8 mouse cellular contexts compared by ENCODE assay signal in the genomic region with DNA sequence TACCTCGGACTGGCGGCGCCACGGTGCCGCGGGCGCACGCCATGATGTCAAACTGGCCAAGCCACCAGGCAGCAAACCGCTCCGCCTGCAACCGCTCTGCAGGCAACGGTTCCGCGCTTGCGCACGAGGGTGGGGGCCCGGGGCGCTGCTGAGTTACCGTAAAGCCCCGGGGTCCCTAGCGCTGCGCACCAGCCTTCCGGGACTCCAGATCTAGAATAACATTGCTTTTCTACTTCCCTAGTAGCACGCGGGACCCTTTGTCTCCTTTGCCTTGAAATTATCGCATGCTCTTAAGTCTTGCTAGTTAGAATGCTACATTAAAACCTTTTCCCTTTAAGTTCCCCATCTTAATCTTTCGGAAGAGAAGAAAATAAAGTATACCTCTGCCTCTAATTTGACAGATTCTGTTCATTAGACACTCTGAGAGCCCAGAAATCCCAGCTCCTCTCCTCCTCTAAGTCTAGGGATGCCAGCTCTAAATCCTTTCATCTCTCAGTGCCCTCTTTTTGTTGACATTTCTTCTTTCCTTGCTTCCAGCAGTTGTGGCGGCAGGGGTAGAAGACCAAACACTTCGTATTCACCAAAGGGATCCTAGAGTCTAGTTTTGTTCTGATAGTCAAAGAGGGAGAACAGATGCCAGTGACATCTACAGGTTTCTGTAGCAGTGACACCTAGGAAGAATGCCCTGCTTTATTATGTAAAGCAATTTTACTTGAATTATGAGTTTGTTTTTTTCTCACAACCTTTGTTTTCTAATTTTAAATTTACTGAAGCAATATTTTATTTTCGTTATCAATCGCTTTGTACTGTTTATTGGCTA. TPM values are rescaled to one million over a fixed set of nuclear protein-coding genes. Genes with fewer than 3 reads are reported as not detected.
DNase-seq lines count a peak whose midpoint lies in the region; ATAC-seq lines count a peak whose summit lies in the region.

A gene (minus strand): TSS at position 125 of the 820 bp plus-strand sequence.

- H3K27ac ChIP-seq in hindbrain, embryonic 13.5 days, result peak within 1 kb of the TSS; percentile 69

- no peaks in the 10 kb centered on the region for H3K27me3 ChIP-seq in hindbrain, embryonic 13.5 days

- peak; percentile 91 for DNase-seq in R1 (ENCODE audit: low read depth, low spot score)
- peak; percentile 94 to 95 for DNase-seq in cerebellum, postnatal 14 days
- peak; percentile 81 to 88 for DNase-seq in frontal cortex, postnatal 14 days (ENCODE audit: low spot score in 2 of 2)
- DNase-seq in layer of hippocampus, postnatal 25 days (ENCODE audit: extremely low spot score in 1 of 2, low spot score in 1 of 2), result peak; percentile 88 to 91
- DNase-seq in lung, postnatal 14 days, result peak; percentile 92
- peak; percentile 91 for DNase-seq in ovary, postnatal 36 days (ENCODE audit: low spot score)
- peak; percentile 96 for DNase-seq in thymus, postnatal 14 days

- peak within 1 kb of the TSS; percentile 78 for H3K9ac ChIP-seq in hindbrain, embryonic 13.5 days

- peak within 1 kb of the TSS; percentile 70 for H3K4me3 ChIP-seq in hindbrain, embryonic 13.5 days

- no peaks in the 10 kb centered on the region for H3K9me3 ChIP-seq in hindbrain, embryonic 13.5 days

- peaks cover 20% of the 10 kb centered on the region; the same call in 1 of the 2 replicates for H3K4me1 ChIP-seq in hindbrain, embryonic 13.5 days (replicated peaks)

- peak within 1 kb of the TSS; percentile 97 for H3K4me2 ChIP-seq in hindbrain, embryonic 13.5 days

- 11% methylated on average over 31 of the region's 31 CpGs for WGBS in hindbrain, embryonic 13.5 days

- peak; percentile 97 for ATAC-seq in hindbrain, embryonic 13.5 days (ENCODE audit: low FRiP score)

- H3K36me3 ChIP-seq in hindbrain, embryonic 13.5 days, result no peaks in the 10 kb centered on the region

RNA-seq across cellular contexts. Expression of the gene that starts here (rescaled TPM):
- polyA plus RNA-seq in hindbrain, embryonic 13.5 days (2015; fragmentation: Nextera tagmentation; extraction: Ambion mirVana), result 16.6 and 23.0 TPM in 2 replicates
- total RNA-seq in layer of hippocampus, postnatal 25 days (2021), result 100 to 1,000 TPM; 142 to 167 TPM

Comparison
In these comparisons a context has a peak if more than half of its experiments do, and no peak if none do; other contexts are left out.
1. Peak in every context shown above with its lines: DNase-seq, ATAC-seq, H3K4me3 ChIP-seq and H3K27ac ChIP-seq.